Mouse (Mus musculus): ENCODE data around the gene Lamb1. TPM values are rescaled to one million over a fixed set of nuclear protein-coding genes. Genes with fewer than 3 reads are reported as not detected.

Gene Lamb1
- total RNA-seq, 4 experiments from 2014 or later: 44.0 to 51.1 (median 48.7) TPM

DNA sequence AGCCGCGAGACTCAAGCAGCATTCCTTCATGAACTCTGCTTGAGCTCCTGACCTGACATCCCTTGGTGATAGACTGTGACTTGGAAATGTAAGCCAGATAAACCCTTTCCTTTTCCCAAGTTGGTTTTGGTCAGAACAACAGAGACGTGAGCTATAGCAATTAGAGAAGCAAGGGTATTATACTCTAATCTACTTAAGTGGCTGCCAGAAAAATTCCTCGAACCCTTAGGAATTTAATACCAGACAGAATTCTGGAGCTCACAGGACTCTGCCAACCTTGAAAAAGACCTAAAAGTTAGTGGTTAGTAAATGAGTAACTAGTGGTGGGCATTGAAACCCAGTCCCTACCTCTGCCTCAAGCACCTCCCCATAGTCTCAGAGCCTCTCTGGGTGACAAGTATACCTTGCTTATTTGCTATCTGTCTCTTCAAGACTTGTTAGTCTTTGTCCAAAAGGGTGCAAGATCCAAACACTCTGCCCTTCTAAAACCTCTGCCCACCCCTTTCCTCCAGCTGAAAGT, 18.6 kb downstream of the Lamb1 start:
- DNase-seq (ENCODE audit: low spot score): no peak

DNA sequence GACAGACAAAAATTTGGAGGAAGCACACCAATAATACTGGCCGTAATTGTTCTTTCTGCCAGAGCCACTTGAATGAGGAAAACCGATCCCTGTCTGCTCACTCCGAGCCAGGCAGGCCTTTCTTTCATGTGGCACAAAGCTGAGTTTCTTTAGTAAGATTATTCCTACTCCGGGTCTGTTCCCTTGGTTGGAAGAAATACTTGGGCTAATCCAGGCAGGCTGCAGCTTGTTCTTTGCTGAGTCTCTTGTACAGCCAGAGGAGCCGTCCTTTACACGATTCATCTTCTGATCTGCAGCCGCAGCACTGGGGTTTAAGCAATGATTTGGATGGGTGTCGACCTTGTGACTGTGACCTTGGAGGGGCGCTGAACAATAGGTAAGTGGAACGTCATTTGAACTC, 24.0 kb downstream of the Lamb1 start:
- no peak for DNase-seq (ENCODE audit: low spot score)

DNA sequence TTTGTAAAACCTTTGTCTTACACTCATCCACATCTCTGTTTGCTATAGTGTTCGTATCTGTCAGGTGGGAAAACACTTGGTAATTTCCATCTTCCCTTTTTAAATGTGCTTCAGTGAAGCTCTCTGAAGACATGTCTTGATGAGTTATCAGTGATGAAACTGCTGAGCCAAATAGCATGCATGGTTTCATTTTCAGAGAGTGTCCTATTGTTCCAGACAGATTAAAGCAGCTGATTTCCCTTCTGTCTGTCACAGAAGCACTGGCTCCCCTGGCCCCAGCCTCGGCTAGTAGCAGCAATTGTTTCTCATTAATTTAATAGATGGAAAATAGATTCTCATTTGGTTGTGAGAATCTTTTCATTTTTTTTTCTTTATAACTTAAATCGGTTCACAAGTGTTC, 25.9 kb downstream of the Lamb1 start:
- no peak for DNase-seq (ENCODE audit: low spot score)

DNA sequence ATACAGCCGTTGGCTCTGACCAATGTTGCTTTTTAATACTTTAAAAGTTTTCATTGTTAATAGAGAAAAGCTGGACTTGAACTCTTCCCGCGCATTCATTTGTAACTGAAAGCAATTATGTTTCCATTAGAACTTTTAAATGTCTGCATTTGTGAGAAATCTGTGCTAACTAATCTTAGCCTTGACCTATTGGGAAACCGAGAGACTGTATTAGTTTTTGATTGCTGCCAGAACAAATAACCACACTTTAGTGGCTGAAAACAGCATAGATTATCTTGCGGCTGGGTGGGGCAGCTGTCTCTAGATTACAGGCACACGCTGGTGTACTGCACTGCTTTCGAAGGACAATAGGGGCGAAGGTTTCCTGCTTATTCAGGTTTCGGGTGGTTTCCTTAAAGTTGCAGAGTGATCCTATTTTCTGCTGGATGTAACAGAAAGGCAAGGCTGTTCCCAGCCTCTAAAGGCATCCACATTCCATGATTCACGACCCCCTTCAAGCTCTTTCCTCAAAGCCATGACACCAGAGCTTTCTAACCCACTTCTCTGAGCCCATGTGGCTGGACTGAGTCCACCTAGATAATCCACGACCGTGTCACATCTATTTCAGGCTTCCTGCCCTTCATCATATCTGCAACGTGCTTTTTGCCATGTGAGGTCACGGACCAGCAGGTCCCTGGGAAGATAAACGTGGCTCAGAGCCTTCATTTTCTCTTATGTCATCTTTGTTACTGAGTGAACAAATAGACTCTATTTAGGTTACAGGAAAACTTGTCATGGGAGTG, 28.5 kb downstream of the Lamb1 start:
- DNase-seq (ENCODE audit: low spot score): peak; percentile 77

DNA sequence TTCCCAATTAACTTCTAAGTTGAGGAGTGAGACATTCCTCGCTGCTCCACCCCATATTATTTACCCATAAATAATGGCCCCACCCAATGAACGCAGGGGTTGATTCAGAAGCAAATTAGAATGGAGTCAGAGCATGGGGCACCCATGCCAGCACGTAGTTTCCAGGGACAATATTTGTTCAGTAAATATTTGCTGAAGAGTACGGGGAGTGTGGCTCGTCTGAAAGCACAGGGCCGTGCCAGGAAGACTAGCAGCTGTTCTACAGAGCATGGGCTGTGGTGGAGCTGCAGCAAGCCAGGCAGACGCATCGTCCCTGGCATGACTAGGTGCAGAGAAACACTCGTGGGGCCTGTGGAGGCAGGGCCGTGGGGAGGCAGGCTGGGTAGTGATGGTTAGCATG, 29.5 kb downstream of the Lamb1 start:
- DNase-seq (ENCODE audit: low spot score): no peak

DNA sequence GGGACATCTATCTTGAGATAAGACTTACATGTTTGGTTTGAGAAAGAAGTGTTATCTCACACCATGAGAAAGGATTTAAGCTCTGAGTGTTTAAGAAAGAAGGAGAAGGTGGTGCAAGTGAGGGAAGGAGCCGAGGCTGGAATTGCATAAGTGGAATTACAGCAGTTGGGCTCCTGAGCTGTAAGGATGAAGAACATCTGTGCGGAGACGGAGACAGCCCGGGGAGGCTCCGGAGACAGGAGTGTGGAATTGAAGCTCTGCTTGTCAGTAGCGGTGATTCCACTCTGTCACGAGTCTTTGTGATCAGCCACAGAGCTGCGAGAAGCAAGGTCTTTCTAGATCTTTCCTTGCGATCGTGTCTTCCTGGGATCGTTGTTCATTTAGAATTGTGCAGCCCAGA, 30.0 kb downstream of the Lamb1 start:
- DNase-seq (ENCODE audit: low spot score): no peak

DNA sequence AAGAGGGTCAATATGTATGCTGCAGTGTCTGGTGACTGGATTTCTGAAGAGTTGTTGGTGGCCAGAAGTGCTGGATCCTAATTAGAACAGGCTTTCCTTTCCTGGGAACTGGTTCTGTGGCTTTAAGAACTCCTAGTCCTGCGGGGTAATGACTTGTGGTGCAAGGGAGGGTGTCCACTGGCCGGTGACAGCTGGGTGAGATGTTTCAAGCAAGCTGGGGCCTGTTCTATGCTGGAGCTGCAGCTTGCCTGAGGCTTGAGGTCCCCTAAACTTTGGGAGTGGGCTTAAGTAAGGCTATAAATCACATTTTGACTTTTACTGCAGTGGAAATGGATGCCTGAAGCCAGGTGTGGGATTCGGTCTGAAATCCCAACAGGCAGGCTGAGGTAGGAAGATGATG, 30.5 kb downstream of the Lamb1 start:
- no peak for DNase-seq (ENCODE audit: low spot score)

DNA sequence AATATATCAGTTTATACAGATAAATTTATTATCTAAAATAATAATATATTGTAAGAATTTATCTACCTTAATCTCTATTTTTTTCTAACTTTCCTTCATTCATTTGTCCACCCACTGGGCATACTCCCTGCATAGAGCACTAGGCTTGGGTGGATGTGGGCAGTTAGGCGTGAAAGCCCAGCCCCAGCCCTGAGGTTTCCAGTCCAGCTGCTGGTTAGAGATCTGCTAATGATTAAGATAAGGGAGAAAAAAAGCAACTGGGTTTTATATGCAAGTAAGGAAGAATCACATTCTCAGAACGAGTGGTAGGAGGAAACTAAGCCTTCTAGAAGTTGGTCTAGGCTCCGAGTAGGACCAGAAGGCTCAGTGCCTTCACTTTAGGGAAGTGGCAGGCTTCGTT, 31.1 kb downstream of the Lamb1 start:
- DNase-seq (ENCODE audit: low spot score): no peak

DNA sequence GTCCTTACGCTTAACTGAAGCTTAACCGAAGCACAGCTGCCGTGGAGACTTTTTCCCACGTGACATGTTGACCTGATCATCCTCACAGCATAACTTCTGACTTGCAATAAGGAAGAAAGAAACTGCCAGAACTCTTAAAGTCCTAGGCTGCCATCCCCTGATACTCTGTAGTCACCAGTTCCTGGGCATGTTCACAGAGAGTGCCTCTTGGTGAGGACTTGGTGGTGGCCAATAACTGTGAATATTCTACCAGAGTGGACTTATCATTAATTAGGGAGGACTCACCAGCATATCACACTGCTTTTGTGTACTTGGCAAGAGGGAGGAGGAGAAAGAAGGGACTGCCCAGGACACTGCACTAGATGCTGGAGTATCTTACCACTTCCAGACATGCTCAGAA, 33.1 kb downstream of the Lamb1 start:
- DNase-seq (ENCODE audit: low spot score): no peak

DNA sequence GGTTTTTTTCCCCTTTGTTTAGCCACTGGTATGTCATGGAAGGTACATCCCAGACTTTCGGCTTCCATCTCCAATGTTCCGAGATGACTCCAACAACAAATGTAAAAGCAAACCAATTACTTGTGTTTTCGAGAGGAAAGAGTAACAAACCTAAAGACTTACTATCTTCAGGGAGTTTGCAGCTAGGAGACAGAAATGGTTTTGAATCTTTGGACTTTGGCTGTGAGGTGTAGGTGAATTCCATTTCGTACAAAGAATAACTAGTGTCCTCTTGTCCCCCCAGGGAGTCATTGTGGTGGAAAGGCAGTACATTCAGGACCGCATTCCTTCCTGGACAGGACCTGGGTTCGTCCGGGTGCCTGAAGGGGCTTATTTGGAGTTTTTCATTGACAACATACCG, 33.5 kb downstream of the Lamb1 start:
- DNase-seq (ENCODE audit: low spot score): no peak

DNA sequence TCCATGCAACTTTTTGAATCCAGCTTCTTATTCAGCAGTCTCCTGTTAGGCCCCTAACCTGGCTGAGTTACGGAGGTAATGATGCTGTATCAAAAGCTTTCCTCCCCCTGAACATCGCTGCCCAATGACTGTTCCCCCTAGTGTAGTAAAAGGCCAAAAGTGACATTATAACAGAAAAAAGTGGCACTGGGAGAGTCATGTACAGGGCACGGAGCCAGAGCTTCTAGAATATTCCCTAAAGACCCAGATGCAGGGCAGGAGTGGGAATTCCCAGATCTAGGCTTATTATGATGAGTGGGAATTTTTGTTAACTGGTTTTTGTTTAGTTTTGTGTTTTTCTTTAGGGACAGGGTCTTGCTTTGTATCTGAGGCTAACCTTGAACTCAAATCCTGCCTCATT, 34.1 kb downstream of the Lamb1 start:
- no peak for DNase-seq (ENCODE audit: low spot score)

DNA sequence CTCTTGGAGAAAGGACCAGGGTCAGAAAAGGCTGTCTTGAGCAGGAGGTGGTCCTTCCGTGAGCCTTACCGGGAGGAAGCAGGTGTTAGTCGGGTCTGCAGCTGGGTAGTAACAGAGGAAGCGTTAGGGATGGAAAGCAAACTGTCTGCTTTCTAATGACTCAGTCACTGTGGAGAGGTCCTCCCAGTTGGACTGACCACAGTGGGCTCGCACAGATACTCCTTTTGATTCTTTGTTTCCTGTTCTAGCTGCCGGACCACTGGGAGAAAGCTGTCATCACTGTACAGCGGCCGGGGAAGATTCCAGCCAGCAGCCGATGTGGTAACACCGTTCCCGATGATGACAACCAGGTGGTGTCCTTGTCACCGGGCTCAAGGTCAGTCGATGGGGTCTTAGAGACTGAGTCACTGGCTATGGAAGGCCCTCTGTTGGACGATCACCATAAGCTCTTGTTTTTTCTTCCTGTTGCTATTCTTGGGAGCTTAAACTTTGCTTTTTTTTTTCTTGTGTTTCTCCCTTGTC, 34.7 kb downstream of the Lamb1 start:
- DNase-seq (ENCODE audit: low spot score): peak; percentile 51

DNA sequence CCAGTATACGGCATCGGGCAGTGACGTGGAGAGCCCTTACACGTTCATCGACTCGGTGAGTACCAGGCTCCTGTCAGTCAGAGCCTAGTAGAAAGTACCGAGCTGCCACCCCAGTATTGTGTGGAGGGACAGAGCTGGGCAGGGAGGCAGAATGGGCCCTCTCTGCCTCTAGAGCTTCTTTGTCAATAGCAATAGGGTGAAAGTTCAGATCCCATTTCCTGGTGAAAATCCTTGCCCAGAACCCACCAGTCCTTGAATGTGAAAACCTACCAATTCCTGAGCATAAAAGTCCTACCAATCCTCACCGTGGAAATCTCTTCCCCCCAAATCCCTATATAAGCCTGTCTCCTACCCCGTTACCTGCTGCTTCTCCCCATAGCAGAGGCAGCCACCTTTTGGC, 35.2 kb downstream of the Lamb1 start:
- no peak for DNase-seq (ENCODE audit: low spot score)

DNA sequence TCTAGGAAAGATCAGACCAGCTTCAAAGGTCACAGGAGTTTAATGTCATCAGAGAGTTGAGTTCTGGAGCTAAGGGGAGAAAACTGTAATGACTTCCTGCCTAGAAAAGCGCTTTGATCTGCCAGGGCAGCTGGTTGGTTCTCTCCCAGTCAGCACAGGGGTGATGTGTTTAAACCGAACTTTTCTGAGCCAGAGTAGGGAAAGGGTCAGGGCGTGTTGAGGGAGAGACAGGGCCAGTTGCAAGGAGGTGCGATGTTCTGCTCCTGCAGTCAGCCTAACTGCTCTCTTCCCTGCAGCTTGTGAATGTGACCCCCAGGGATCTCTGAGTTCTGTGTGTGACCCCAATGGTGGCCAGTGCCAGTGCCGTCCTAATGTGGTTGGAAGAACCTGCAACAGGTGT, 37.2 kb downstream of the Lamb1 start:
- no peak for DNase-seq (ENCODE audit: low spot score)

DNA sequence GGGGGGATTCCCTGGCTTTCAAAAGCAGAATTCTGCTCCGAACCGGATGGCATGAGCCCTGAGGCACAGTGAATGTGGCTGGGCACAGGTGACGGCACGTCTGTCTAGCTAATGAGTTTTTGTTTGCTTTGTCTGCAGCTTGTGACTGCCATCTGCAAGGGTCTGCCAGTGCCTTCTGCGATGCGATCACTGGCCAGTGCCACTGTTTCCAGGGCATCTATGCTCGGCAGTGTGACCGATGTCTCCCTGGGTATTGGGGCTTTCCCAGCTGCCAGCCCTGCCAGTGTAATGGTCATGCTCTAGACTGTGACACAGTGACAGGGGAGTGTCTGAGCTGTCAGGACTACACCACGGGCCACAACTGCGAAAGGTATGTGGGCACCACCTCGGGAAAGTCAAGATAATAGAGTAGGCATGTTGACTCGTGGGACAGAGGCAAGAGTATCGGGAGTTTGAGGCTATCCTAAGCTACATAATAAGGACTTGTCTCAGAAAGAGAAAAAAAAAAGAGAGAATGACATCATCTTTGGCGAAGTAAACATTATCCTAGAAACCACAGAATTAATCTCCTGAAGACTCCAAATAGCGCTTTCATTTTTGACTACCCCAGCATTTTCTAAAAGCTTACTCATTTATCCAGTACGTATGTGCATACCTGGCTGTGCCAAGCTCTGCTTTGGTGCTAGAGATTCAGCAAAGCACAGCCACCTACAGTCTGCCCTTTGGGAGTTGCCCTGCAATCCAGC, 37.9 kb downstream of the Lamb1 start:
- no peak for DNase-seq (ENCODE audit: low spot score)

DNA sequence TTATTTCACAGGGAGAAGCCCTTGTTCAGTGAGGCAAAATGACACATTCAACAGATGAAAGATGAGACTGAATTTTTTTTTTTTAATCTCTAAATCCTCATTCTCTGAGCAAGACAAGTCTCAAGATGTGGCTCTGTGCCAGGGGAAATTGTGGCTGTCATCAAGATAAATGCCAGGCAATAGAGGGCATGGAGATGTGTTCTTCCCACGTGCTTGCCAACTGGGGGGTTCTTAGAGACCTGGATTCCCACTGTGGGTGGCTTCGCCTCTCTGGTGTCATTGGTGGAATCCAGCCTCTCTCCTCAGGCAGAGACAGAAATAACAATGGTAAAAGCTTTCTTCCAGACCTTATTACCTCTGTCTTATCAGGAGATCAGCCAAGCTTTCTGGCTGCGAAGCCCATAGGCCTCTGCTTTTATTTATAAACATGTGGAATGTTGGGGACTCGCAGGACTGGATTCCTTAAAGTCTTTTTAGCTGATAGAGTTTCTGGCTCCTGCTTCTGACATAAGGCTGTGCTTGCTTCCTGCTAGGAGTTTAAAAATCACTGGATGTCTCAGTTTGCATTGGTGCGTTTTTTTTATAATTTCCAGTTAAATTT, 41.1 kb downstream of the Lamb1 start:
- DNase-seq (ENCODE audit: low spot score): no peak

DNA sequence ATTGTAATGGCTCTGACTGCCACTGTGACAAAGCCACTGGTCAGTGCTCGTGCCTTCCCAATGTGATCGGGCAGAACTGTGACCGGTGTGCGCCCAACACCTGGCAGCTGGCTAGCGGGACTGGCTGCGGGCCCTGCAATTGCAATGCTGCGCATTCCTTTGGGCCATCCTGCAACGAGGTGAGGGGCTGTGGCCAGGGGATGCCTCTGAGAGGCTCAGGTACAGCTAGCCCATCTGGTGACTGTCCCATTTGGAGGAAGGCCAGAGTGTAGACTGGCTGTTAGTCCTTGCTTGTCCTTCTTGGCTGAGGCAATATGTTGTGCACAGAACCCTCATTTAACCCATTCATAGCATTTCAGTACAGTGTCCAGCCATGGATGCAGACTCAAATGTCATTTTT, 42.0 kb downstream of the Lamb1 start:
- no peak for DNase-seq (ENCODE audit: low spot score)

DNA sequence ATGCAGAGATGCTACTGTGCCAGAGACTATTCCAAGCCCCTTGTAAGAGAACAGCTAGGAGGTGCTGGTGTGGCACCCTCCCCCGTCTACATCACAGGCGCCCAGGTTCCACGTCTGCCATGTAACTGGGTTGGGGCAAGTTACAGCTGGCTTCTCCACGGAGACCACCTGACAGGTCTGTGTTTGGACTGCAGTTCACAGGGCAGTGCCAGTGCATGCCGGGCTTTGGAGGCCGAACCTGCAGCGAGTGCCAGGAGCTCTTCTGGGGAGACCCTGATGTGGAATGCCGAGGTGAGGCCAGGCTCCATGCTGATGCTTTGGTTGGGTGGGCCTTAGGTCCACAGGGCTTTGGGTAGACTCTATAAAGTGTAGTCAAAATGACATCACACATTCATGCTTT, 42.7 kb downstream of the Lamb1 start:
- no peak for DNase-seq (ENCODE audit: low spot score)

DNA sequence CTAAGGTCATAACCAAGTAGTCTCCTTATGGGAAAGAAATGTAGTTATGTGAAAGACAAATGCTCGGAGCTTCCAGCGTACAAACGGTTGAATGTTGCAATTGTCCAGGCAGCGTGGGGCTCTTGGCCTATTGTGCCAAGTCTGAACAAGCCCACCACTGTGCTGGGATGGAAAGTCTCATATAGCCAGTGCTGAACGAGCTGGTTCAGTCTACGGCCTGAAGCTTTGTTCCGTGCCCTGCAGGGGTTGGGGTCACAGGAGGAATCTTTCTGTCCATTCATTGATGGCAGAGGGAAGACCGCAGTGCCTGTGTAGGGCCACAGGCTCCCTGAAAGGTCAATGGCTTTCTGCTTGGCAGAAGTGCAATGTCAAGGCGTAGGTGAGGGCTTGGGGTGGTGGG, 45.7 kb downstream of the Lamb1 start:
- DNase-seq (ENCODE audit: low spot score): no peak

DNA sequence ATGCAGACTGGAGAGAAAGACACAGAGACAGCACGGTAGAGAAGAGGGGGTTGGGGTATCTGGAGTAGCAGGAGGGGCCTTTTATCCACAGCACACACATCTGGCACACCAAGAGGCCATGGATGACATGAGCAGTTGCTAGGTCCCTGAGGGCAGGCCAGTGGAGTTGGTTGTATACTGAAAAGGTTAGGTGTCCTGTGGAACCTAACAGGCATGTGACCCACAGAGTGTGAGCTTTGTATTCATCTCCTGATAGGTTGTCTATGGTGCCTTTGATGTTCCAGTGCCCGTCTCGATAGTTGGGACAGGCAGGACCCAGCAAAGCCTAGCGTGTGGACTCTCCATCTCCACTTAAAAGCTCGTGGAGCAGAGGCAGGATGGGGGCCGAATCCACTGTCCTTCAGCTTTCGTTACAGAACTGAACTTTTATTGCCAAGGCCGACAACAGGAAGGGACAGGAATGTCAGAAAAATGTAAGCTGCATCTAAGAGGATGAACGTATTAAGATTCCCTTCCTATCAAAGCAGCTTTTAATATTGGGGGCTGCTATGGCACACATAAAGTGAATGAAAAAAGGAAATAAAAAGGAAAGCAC, 46.7 kb downstream of the Lamb1 start:
- DNase-seq (ENCODE audit: low spot score): no peak

DNA sequence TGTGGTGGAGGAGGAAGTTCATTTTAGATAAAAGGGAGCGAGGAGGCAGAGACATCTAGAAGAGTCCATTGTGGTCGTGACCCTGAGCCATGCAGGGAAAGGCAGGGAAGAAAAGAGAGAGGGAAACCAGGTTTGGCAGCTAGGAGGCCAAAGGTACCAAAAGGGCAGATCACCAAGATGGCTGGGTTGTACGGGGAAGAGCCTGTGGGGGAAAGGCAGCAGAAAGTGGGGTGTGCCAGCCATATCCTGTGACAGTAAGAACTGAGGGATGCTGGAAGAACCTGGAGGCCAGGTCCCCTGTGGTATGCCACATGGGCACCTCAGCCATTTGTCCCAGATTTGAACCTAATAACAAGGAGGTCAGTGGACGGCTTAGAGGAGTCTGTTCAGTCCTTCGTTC, 47.2 kb downstream of the Lamb1 start:
- DNase-seq (ENCODE audit: low spot score): no peak

DNA sequence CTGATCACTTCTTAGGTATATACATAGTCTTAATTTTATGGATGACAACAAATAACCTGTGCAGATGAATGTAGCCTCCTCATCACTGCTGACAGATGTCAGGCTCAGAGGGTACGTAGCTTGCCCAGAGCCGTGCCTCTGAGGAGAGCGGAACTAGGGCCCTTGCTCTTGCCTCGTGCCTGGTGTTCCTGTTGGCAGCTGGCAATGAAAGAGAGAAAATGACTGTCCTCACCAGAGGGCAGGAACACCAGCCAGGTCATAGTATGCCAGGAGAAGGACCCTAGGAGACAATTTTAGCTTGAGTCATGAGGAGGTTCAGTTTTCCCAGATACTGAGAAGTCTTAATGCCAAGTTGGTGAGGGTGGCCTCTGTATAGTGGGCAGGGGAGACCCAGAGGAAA, 48.1 kb downstream of the Lamb1 start:
- DNase-seq (ENCODE audit: low spot score): no peak

Measured in heart, adult 8-10 months (tissue).